Mouse (Mus musculus): Measurements from ENCODE around the gene Slc6a11. TPM values are rescaled to one million over a fixed set of nuclear protein-coding genes. Genes with fewer than 3 reads are reported as not detected.
A peak's percentile ranks its signal among the peaks of the same experiment; 100 is the strongest.

The Slc6a11 gene
- polyA plus RNA-seq (2014; fragmentation: Nextera tagmentation; extraction: Ambion mirVana): not detected in 2 replicates

GRCm38 (mm10) chr6:114131122-114131872 lies at the start of gene Slc6a11:
TSS of gene Slc6a11 (plus strand) at chr6:114131241.
- H3K4me2 ChIP-seq: peak within 1 kb of the TSS; percentile 77

GRCm38 (mm10) chr6:114087106-114087505 lies 43.9 kb upstream of the Slc6a11 start:
- no peaks in the 10 kb centered on the region for H3K4me1 ChIP-seq (ENCODE audit: control insufficient read depth, insufficient read depth, low read length)
- no peak overlapping the region for H3K27ac ChIP-seq (ENCODE audit: low read depth, low read length)
- no peak overlapping the region for H3K4me2 ChIP-seq
- no peak overlapping the region for H3K4me3 ChIP-seq (ENCODE audit: low read depth, low read length)
- ATAC-seq (replicated peaks; ENCODE audit: insufficient number of reproducible peaks, low FRiP score, low TSS enrichment): no peak
- no peaks in the 10 kb centered on the region for H3K36me3 ChIP-seq (ENCODE audit: control insufficient read depth, insufficient read depth, low read length)
- peaks cover 17% of the 10 kb centered on the region for H3K27me3 ChIP-seq (ENCODE audit: control insufficient read depth, insufficient read depth, low read length)
- no peak overlapping the region for H3K9ac ChIP-seq (ENCODE audit: low read depth, low read length)
- H3K9me3 ChIP-seq (replicated peaks; ENCODE audit: control insufficient read depth, low read length): no peaks in the 10 kb centered on the region
- WGBS (ENCODE audit: insufficient replicate concordance): 22% methylated on average over 7 of the region's 7 CpGs

More at GRCm38 (mm10) chr6:114131122-114131872, at the start of gene Slc6a11:
- ATAC-seq (replicated peaks; ENCODE audit: insufficient number of reproducible peaks, low FRiP score, low TSS enrichment): no peak
- Histone ChIP-seq H3K9me3 (replicated peaks; ENCODE audit: control insufficient read depth, low read length) (no peaks in the 10 kb centered on the region), H3K27me3 (ENCODE audit: control insufficient read depth, insufficient read depth, low read length) (peaks cover 56% of the 10 kb centered on the region), H3K27ac (ENCODE audit: low read depth, low read length) (no peak within 1 kb of the TSS), H3K9ac (ENCODE audit: low read depth, low read length) (no peak within 1 kb of the TSS), H3K4me3 (ENCODE audit: low read depth, low read length) (peak within 1 kb of the TSS; percentile 44), H3K36me3 (ENCODE audit: control insufficient read depth, insufficient read depth, low read length) (no peaks in the 10 kb centered on the region), H3K4me1 (ENCODE audit: control insufficient read depth, insufficient read depth, low read length) (0 out of 2 replicates have a peak, but pooled peaks cover 6% of the 10 kb centered on the region)
- 4% methylated on average over 53 of the region's 76 CpGs for whole genome bisulfite sequencing (ENCODE audit: insufficient replicate concordance)

- ATAC-seq (replicated peaks; ENCODE audit: insufficient number of reproducible peaks, low FRiP score, low TSS enrichment): no peak
- Histone ChIP-seq H3K9ac (ENCODE audit: low read depth, low read length) (no peak overlapping the region), H3K9me3 (replicated peaks; ENCODE audit: control insufficient read depth, low read length) (no peaks in the 10 kb centered on the region), H3K36me3 (ENCODE audit: control insufficient read depth, insufficient read depth, low read length) (no peaks in the 10 kb centered on the region), H3K4me1 (ENCODE audit: control insufficient read depth, insufficient read depth, low read length) (no peaks in the 10 kb centered on the region), H3K4me2 (no peak overlapping the region), H3K4me3 (ENCODE audit: low read depth, low read length) (no peak overlapping the region), H3K27me3 (ENCODE audit: control insufficient read depth, insufficient read depth, low read length) (peaks cover 24% of the 10 kb centered on the region), H3K27ac (ENCODE audit: low read depth, low read length) (no peak overlapping the region)
- 25% methylated on average over 5 of the region's 5 CpGs for WGBS (ENCODE audit: insufficient replicate concordance)
These were observed 41.4 kb upstream of the Slc6a11 start for GRCm38 (mm10) chr6:114089626-114090025.

GRCm38 (mm10) chr6:114092216-114092615 lies 38.8 kb upstream of the Slc6a11 start:
- no peaks in the 10 kb centered on the region for H3K9me3 ChIP-seq (replicated peaks; ENCODE audit: control insufficient read depth, low read length)
- no peak overlapping the region for H3K4me2 ChIP-seq
- WGBS (ENCODE audit: insufficient replicate concordance): 47% methylated on average over 9 of the region's 9 CpGs
- no peak overlapping the region for H3K9ac ChIP-seq (ENCODE audit: low read depth, low read length)
- H3K27ac ChIP-seq (ENCODE audit: low read depth, low read length): no peak overlapping the region
- no peak for ATAC-seq (replicated peaks; ENCODE audit: insufficient number of reproducible peaks, low FRiP score, low TSS enrichment)
- no peaks in the 10 kb centered on the region for H3K4me1 ChIP-seq (ENCODE audit: control insufficient read depth, insufficient read depth, low read length)
- H3K4me3 ChIP-seq (ENCODE audit: low read depth, low read length): no peak overlapping the region
- peaks cover 28% of the 10 kb centered on the region for H3K27me3 ChIP-seq (ENCODE audit: control insufficient read depth, insufficient read depth, low read length)
- H3K36me3 ChIP-seq (ENCODE audit: control insufficient read depth, insufficient read depth, low read length): no peaks in the 10 kb centered on the region

- WGBS (ENCODE audit: insufficient replicate concordance): 69% methylated on average over 16 of the region's 16 CpGs
These were observed 36.8 kb upstream of the Slc6a11 start for GRCm38 (mm10) chr6:114094251-114094650.

GRCm38 (mm10) chr6:114096574-114096973 lies 34.5 kb upstream of the Slc6a11 start:
- ATAC-seq (replicated peaks; ENCODE audit: insufficient number of reproducible peaks, low FRiP score, low TSS enrichment): no peak
- 76% methylated on average over 6 of the region's 6 CpGs for WGBS (ENCODE audit: insufficient replicate concordance)
- Histone ChIP-seq H3K4me1 (ENCODE audit: control insufficient read depth, insufficient read depth, low read length) (no peaks in the 10 kb centered on the region), H3K36me3 (ENCODE audit: control insufficient read depth, insufficient read depth, low read length) (no peaks in the 10 kb centered on the region), H3K9ac (ENCODE audit: low read depth, low read length) (no peak overlapping the region), H3K9me3 (replicated peaks; ENCODE audit: control insufficient read depth, low read length) (no peaks in the 10 kb centered on the region), H3K27me3 (ENCODE audit: control insufficient read depth, insufficient read depth, low read length) (peaks cover 17% of the 10 kb centered on the region), H3K4me2 (no peak overlapping the region), H3K4me3 (ENCODE audit: low read depth, low read length) (no peak overlapping the region), H3K27ac (ENCODE audit: low read depth, low read length) (no peak overlapping the region)

More at GRCm38 (mm10) chr6:114094251-114094650, 36.8 kb upstream of the Slc6a11 start:
- no peak overlapping the region for H3K4me3 ChIP-seq (ENCODE audit: low read depth, low read length)
- H3K4me1 ChIP-seq (ENCODE audit: control insufficient read depth, insufficient read depth, low read length): no peaks in the 10 kb centered on the region
- peaks cover 18% of the 10 kb centered on the region for H3K27me3 ChIP-seq (ENCODE audit: control insufficient read depth, insufficient read depth, low read length)
- no peak for ATAC-seq (replicated peaks; ENCODE audit: insufficient number of reproducible peaks, low FRiP score, low TSS enrichment)
- H3K27ac ChIP-seq (ENCODE audit: low read depth, low read length): no peak overlapping the region
- H3K9me3 ChIP-seq (replicated peaks; ENCODE audit: control insufficient read depth, low read length): no peaks in the 10 kb centered on the region
- H3K4me2 ChIP-seq: no peak overlapping the region
- no peaks in the 10 kb centered on the region for H3K36me3 ChIP-seq (ENCODE audit: control insufficient read depth, insufficient read depth, low read length)
- no peak overlapping the region for H3K9ac ChIP-seq (ENCODE audit: low read depth, low read length)

- H3K36me3 ChIP-seq (ENCODE audit: control insufficient read depth, insufficient read depth, low read length): no peaks in the 10 kb centered on the region
- H3K27ac ChIP-seq (ENCODE audit: low read depth, low read length): no peak overlapping the region
- no peak for ATAC-seq (replicated peaks; ENCODE audit: insufficient number of reproducible peaks, low FRiP score, low TSS enrichment)
- peaks cover 6% of the 10 kb centered on the region; the same call in 1 of the 2 replicates for H3K27me3 ChIP-seq (ENCODE audit: control insufficient read depth, insufficient read depth, low read length)
- H3K9ac ChIP-seq (ENCODE audit: low read depth, low read length): no peak overlapping the region
- no peak overlapping the region for H3K4me3 ChIP-seq (ENCODE audit: low read depth, low read length)
- no peak overlapping the region for H3K4me2 ChIP-seq
- WGBS (ENCODE audit: insufficient replicate concordance): 83% methylated on average over 8 of the region's 8 CpGs
- no peaks in the 10 kb centered on the region for H3K4me1 ChIP-seq (ENCODE audit: control insufficient read depth, insufficient read depth, low read length)
- no peaks in the 10 kb centered on the region for H3K9me3 ChIP-seq (replicated peaks; ENCODE audit: control insufficient read depth, low read length)
These were observed 29.1 kb upstream of the Slc6a11 start for GRCm38 (mm10) chr6:114101923-114102322.

- no peaks in the 10 kb centered on the region for H3K36me3 ChIP-seq (ENCODE audit: control insufficient read depth, insufficient read depth, low read length)
- H3K27ac ChIP-seq (ENCODE audit: low read depth, low read length): no peak overlapping the region
- H3K27me3 ChIP-seq (ENCODE audit: control insufficient read depth, insufficient read depth, low read length): no peaks in the 10 kb centered on the region
- H3K4me1 ChIP-seq (ENCODE audit: control insufficient read depth, insufficient read depth, low read length): no peaks in the 10 kb centered on the region
- H3K9ac ChIP-seq (ENCODE audit: low read depth, low read length): no peak overlapping the region
- 74% methylated on average over 5 of the region's 5 CpGs for WGBS (ENCODE audit: insufficient replicate concordance)
- H3K4me3 ChIP-seq (ENCODE audit: low read depth, low read length): no peak overlapping the region
- ATAC-seq (replicated peaks; ENCODE audit: insufficient number of reproducible peaks, low FRiP score, low TSS enrichment): no peak
- H3K9me3 ChIP-seq (replicated peaks; ENCODE audit: control insufficient read depth, low read length): no peaks in the 10 kb centered on the region
- no peak overlapping the region for H3K4me2 ChIP-seq
These were observed 11.5 kb upstream of the Slc6a11 start for GRCm38 (mm10) chr6:114119507-114119906.

- WGBS (ENCODE audit: insufficient replicate concordance): 58% methylated on average over 5 of the region's 5 CpGs
- no peak overlapping the region for H3K4me3 ChIP-seq (ENCODE audit: low read depth, low read length)
- H3K27me3 ChIP-seq (ENCODE audit: control insufficient read depth, insufficient read depth, low read length): peaks cover 26% of the 10 kb centered on the region
- no peak overlapping the region for H3K27ac ChIP-seq (ENCODE audit: low read depth, low read length)
- no peak overlapping the region for H3K4me2 ChIP-seq
- H3K36me3 ChIP-seq (ENCODE audit: control insufficient read depth, insufficient read depth, low read length): no peaks in the 10 kb centered on the region
- H3K4me1 ChIP-seq (ENCODE audit: control insufficient read depth, insufficient read depth, low read length): no peaks in the 10 kb centered on the region
- H3K9ac ChIP-seq (ENCODE audit: low read depth, low read length): no peak overlapping the region
- ATAC-seq (replicated peaks; ENCODE audit: insufficient number of reproducible peaks, low FRiP score, low TSS enrichment): no peak
- no peaks in the 10 kb centered on the region for H3K9me3 ChIP-seq (replicated peaks; ENCODE audit: control insufficient read depth, low read length)
These were observed 5.5 kb upstream of the Slc6a11 start for GRCm38 (mm10) chr6:114125530-114125929.

All from heart, embryonic 11.5 days (tissue).